Comparison of ENCODE assay signal across 12 mouse cellular contexts in genomic region chr10:20798400-20798799, GRCm38 (mm10).
"Had no signal": no experiment of that assay in that cellular context is flagged by ENCODE, and none has a peak within 500 bp of the region (broad histone marks: within the 10 kb centered on the region; RNA-seq: fewer than 3 reads in every experiment).

No protein-coding gene starts in this region.

- DNase-seq: kidney, adult 11 months; kidney, adult 9 months; kidney, postnatal 36 days; lung, postnatal 14 days; right cerebral cortex, postnatal 14 days; thymus, postnatal 36 days had no signal

- ATAC-seq: midbrain, embryonic 15.5 days had no signal

- H3K27me3 ChIP-seq: limb, embryonic 12.5 days; lung, embryonic 15.5 days; midbrain, embryonic 15.5 days; neural tube, embryonic 13.5 days had no signal

- H3K9ac ChIP-seq: limb, embryonic 12.5 days; lung, embryonic 15.5 days; midbrain, embryonic 15.5 days; neural tube, embryonic 13.5 days had no signal

- H3K4me3 ChIP-seq: limb, embryonic 12.5 days; lung, embryonic 15.5 days; midbrain, embryonic 15.5 days; neural tube, embryonic 13.5 days had no signal

- H3K27ac ChIP-seq: kidney, postnatal 0 days; limb, embryonic 12.5 days; lung, embryonic 15.5 days; midbrain, embryonic 15.5 days; neural tube, embryonic 13.5 days had no signal

- H3K36me3 ChIP-seq: limb, embryonic 12.5 days; lung, embryonic 15.5 days; midbrain, embryonic 15.5 days; neural tube, embryonic 13.5 days had no signal

- H3K4me1 ChIP-seq: limb, embryonic 12.5 days; lung, embryonic 15.5 days; midbrain, embryonic 15.5 days; neural tube, embryonic 13.5 days had no signal

- H3K9me3 ChIP-seq: limb, embryonic 12.5 days; lung, embryonic 15.5 days; midbrain, embryonic 15.5 days; neural tube, embryonic 13.5 days had no signal

- H3K4me2 ChIP-seq: limb, embryonic 12.5 days; lung, embryonic 15.5 days; midbrain, embryonic 11.5 days; midbrain, embryonic 15.5 days; neural tube, embryonic 13.5 days had no signal
